Mouse (Mus musculus) neural tube, embryonic 15.5 days (tissue): ENCODE measurements around the gene Rnf220. TPM values are rescaled to one million over a fixed set of nuclear protein-coding genes. Genes with fewer than 3 reads are reported as not detected.

Source experiments
- ATAC-seq: fragments of 200-750 bp; cut with Nextera tagmentation; 2 replicates; pipeline ENCODE4 v1.8.0; 2017; ENCODE audit warnings: mild to moderate bottlenecking, moderate TSS enrichment, moderate library complexity; ENCODE audit not compliant: low FRiP score
- H3K27ac ChIP-seq: fragments of 300-500 bp; sonication (generic); replicated peaks from 2 replicates; pipeline ENCODE4 v1.5.1; 2015; ENCODE audit warnings: mild to moderate bottlenecking, inconsistent platforms
- H3K27me3 ChIP-seq: fragments of 300-500 bp; sonication (generic); replicated peaks from 2 replicates; pipeline ENCODE4 v1.6.1; 2015; ENCODE audit warnings: inconsistent platforms
- H3K36me3 ChIP-seq: fragments of 300-500 bp; sonication (generic); 2 replicates; pipeline ENCODE4 v1.6.1; 2015; ENCODE audit warnings: inconsistent platforms
- H3K4me1 ChIP-seq: fragments of 300-500 bp; sonication (generic); 2 replicates; pipeline ENCODE4 v1.6.1; 2015; ENCODE audit warnings: inconsistent platforms
- H3K4me2 ChIP-seq: fragments of 300-500 bp; sonication (generic); 2 replicates; pipeline ENCODE4 v1.6.1; 2015; ENCODE audit warnings: inconsistent platforms, mild to moderate bottlenecking, moderate library complexity
- H3K4me3 ChIP-seq: fragments of 300-500 bp; sonication (generic); replicated peaks from 2 replicates; pipeline ENCODE4 v1.5.1; 2015; ENCODE audit warnings: mild to moderate bottlenecking, inconsistent platforms
- H3K9ac ChIP-seq: fragments of 300-500 bp; sonication (generic); replicated peaks from 2 replicates; pipeline ENCODE4 v1.6.1; 2015; ENCODE audit warnings: mild to moderate bottlenecking, inconsistent platforms
- H3K9me3 ChIP-seq: fragments of 300-500 bp; sonication (generic); replicated peaks from 2 replicates; pipeline ENCODE4 v1.6.1; 2016; ENCODE audit warnings: inconsistent platforms
- WGBS: fragments of 180-500 bp; shearing (Covaris S2); methylation state at CpG from one replicate; pipeline ENCODE4 v1.1.7; 2015; ENCODE audit warnings: mixed read lengths; 5-methylcytosine and 5-hydroxymethylcytosine counted together
- polyA plus RNA-seq: library from polyadenylated mRNA; unstranded; fragments of >200 nt; fragmentation: Nextera tagmentation; extraction: Ambion mirVana; gene quantifications from 2 replicates; pipeline ENCODE4 v1.2.1, GENCODE M21; 2015

Rnf220 gene
- polyA plus RNA-seq, 1 experiment from 2014 or later = 95.8 TPM

GRCm38 (mm10) chr4:117252351-117252750 lies 244.5 kb downstream of the Rnf220 start:
- peak overlapping the region; percentile 74 for H3K27ac ChIP-seq
- H3K4me1 ChIP-seq = peaks cover 20% of the 10 kb centered on the region
- 0 out of 2 replicates have a peak, but pooled peaks cover 4% of the 10 kb centered on the region for H3K27me3 ChIP-seq
- H3K9ac ChIP-seq = peak overlapping the region; percentile 54
- peak overlapping the region; percentile 74 for H3K4me2 ChIP-seq
- WGBS = 30% methylated on average over 5 of the region's 5 CpGs
- H3K9me3 ChIP-seq = no peaks in the 10 kb centered on the region
- no peaks in the 10 kb centered on the region for H3K36me3 ChIP-seq
- H3K4me3 ChIP-seq = peak overlapping the region; percentile 66
- ATAC-seq = no peak

DNA sequence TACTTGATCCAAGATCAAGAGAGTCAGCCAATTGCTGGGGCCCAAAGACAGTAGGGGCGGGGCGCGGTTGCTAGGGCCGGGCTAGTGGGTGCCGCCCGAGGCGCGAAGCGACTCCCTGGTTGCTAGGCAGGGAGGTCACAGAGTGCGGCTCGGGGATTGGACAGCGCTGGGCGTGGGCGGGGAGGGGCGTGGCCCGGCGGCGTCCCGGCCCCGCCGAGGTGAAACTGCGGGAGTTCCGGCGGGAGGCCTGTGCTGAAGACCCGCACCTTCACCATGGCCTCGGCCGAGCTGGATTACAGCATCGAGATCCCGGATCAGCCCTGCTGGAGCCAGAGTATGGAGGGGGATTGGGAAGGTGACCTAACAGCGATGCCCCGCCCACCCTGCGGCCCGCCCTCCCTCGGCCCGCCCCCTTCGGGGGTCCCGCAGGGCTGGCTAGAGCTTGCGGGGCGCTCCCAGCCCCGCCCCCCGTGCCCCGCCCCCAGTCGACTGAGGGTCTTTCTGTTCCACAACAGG lies 245.0 kb downstream of the Rnf220 start, which contains the start of the genes Tmem53 and Armh1:
Gene Tmem53 (plus strand): TSS at position 151 of the 516 bp plus-strand sequence.
Gene Armh1 (minus strand): TSS at position 325 of the 516 bp plus-strand sequence.
- Histone ChIP-seq H3K9me3 (no peaks in the 10 kb centered on the region), H3K27me3 (0 out of 2 replicates have a peak, but pooled peaks cover 4% of the 10 kb centered on the region), H3K4me2 (peak within 1 kb of the TSS; percentile 74), H3K9ac (peak within 1 kb of the TSS; percentile 54), H3K27ac (peak within 1 kb of the TSS; percentile 74), H3K4me3 (peak within 1 kb of the TSS; percentile 66), H3K4me1 (peaks cover 20% of the 10 kb centered on the region), H3K36me3 (no peaks in the 10 kb centered on the region)
- peak; percentile 96 for ATAC-seq
- under 1% methylated on average over 43 of the region's 43 CpGs for WGBS

DNA sequence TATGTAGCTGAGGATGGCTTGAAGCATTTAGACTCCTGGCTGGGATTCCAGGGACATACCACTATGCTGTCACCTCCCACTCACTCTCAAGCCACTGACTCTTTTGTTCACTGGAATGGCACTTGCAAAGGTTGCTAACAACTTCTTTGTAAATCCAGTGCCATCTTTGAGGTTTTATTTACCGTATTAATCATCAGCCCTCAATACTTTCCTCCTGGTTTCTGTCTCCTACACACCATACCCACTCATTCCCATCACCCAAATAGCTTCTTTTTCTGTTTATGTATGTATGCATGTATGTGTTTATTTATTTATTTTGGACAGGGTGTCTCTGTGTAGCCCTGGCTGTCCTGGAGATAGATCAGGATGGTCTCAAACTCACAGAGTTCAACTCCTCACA lies 245.9 kb downstream of the Rnf220 start:
- no peak overlapping the region for H3K9ac ChIP-seq
- H3K4me2 ChIP-seq = peak overlapping the region; percentile 74
- H3K36me3 ChIP-seq = no peaks in the 10 kb centered on the region
- peaks cover 20% of the 10 kb centered on the region for H3K4me1 ChIP-seq
- H3K27ac ChIP-seq = no peak overlapping the region
- no peaks in the 10 kb centered on the region for H3K9me3 ChIP-seq
- WGBS = 65% methylated on average over 1 of the region's 1 CpGs
- H3K4me3 ChIP-seq = no peak overlapping the region
- 0 out of 2 replicates have a peak, but pooled peaks cover 4% of the 10 kb centered on the region for H3K27me3 ChIP-seq
- no peak for ATAC-seq

DNA sequence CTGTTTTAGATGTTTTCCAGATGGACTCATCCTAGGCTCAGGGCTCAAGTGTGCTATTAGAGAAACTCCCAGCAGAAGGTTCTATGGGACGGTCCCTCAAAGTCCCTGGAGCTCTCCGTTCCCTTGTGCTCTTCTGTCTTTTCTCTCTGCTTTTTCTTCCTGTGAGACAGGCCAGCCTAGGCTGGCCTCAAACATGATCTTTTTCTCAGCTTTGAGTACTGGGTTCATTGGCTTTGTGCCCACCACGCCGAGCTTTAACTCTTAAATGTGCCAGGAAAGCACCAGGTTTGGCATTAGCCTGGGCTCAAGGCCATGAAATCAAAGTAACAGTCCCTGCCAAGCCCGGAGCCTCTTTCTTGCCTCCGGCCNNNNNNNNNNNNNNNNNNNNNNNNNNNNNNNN lies 256.0 kb downstream of the Rnf220 start:
- WGBS = 56% methylated on average over 6 of the region's 6 CpGs
- Histone ChIP-seq H3K4me1 (0 out of 2 replicates have a peak, but pooled peaks cover 6% of the 10 kb centered on the region), H3K9ac (no peak overlapping the region), H3K27me3 (no peaks in the 10 kb centered on the region), H3K36me3 (no peaks in the 10 kb centered on the region), H3K4me2 (no peak overlapping the region), H3K4me3 (no peak overlapping the region), H3K9me3 (no peaks in the 10 kb centered on the region), H3K27ac (no peak overlapping the region)
- no peak for ATAC-seq

DNA sequence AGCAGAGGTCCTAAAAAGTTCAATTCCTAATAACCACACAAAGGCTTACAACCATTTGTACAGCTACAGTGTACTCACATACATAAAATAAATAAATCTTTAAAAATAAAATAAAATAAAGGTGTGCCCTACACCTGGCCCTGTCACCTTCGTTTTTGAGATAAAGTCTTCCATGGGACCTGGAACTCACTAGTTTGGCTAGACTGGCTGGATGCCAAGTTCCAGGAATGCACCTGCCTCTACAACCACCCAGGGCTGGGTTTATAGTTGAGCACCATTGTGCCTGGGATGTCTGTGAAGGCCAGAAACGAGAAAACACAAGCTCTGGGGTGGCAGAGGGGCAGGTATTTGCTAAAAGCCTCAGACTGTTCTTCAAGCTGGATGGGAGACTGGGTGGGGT lies 257.7 kb downstream of the Rnf220 start:
- H3K9ac ChIP-seq = no peak overlapping the region
- H3K4me3 ChIP-seq = no peak overlapping the region
- no peak for ATAC-seq
- no peaks in the 10 kb centered on the region for H3K9me3 ChIP-seq
- no peaks in the 10 kb centered on the region for H3K27me3 ChIP-seq
- H3K27ac ChIP-seq = no peak overlapping the region
- H3K4me2 ChIP-seq = no peak overlapping the region
- no peaks in the 10 kb centered on the region for H3K36me3 ChIP-seq
- 43% methylated on average over 2 of the region's 2 CpGs for WGBS
- peaks cover 10% of the 10 kb centered on the region for H3K4me1 ChIP-seq

DNA sequence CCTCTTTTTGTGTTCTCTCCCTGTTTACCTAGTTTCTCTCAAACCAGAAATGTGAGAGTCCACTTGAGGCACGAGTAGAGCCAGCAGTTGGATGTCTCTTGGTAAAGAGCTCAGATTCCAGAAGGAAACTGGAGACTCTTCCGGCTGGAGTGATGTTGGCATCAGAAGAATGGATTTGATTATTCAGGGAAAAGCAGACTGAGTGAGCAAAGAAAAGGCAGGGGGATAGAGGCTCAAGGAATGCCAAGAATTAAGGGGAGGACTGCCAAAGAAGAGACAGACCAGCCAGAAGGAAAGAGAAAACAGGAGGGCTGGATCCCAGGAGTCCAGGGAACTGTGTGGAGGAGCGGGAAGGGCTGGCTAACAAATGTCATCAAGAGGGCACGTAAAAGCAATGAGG lies 261.0 kb downstream of the Rnf220 start:
- Histone ChIP-seq H3K27ac (no peak overlapping the region), H3K9me3 (no peaks in the 10 kb centered on the region), H3K4me2 (no peak overlapping the region), H3K36me3 (no peaks in the 10 kb centered on the region), H3K4me3 (no peak overlapping the region), H3K27me3 (no peaks in the 10 kb centered on the region), H3K4me1 (peaks cover 16% of the 10 kb centered on the region), H3K9ac (no peak overlapping the region)
- ATAC-seq = no peak
- WGBS = 65% methylated on average over 4 of the region's 4 CpGs

- Histone ChIP-seq H3K36me3 (no peaks in the 10 kb centered on the region), H3K27me3 (peaks cover 4% of the 10 kb centered on the region; the same call in 1 of the 2 replicates), H3K9me3 (no peaks in the 10 kb centered on the region), H3K27ac (peak overlapping the region; percentile 15; the same call in 1 of the 2 replicates), H3K4me3 (no peak overlapping the region), H3K4me1 (peaks cover 16% of the 10 kb centered on the region), H3K9ac (no peak overlapping the region), H3K4me2 (no peak overlapping the region)
- 20% methylated on average over 7 of the region's 7 CpGs for WGBS
- peak; percentile 80 for ATAC-seq
Observed at GRCm38 (mm10) chr4:117234166-117234741, 262.6 kb downstream of the Rnf220 start.

DNA sequence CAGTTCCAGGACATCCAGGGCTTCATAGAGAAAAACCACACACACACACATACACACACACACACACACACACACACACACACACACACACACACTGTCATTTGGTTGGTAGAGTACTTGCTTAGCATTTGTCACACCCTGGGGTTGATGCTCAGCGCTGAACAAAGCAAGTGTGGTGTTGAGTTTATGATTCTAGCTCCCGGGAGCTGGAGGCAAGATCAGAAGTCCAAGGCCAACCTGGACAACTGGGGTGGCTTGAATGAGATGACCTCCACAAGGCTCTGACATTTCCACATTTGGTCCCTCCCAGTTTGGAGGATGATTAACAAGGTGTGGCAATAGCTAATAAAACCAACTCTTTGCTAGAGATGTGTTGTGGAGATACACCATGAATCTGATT lies 265.6 kb downstream of the Rnf220 start:
- H3K4me1 ChIP-seq = peaks cover 16% of the 10 kb centered on the region
- H3K27me3 ChIP-seq = peaks cover 6% of the 10 kb centered on the region; the same call in 1 of the 2 replicates
- H3K4me2 ChIP-seq = no peak overlapping the region
- no peak overlapping the region for H3K4me3 ChIP-seq
- H3K27ac ChIP-seq = no peak overlapping the region
- no peaks in the 10 kb centered on the region for H3K36me3 ChIP-seq
- 82% methylated on average over 2 of the region's 2 CpGs for WGBS
- H3K9me3 ChIP-seq = no peaks in the 10 kb centered on the region
- ATAC-seq = no peak
- no peak overlapping the region for H3K9ac ChIP-seq

- Histone ChIP-seq H3K9ac (no peak overlapping the region), H3K27ac (no peak overlapping the region), H3K4me3 (no peak overlapping the region), H3K27me3 (peaks cover 6% of the 10 kb centered on the region; the same call in 1 of the 2 replicates), H3K4me1 (peaks cover 16% of the 10 kb centered on the region), H3K4me2 (no peak overlapping the region), H3K9me3 (no peaks in the 10 kb centered on the region), H3K36me3 (no peaks in the 10 kb centered on the region)
- ATAC-seq = no peak
- WGBS = 57% methylated on average over 10 of the region's 10 CpGs
Observed at GRCm38 (mm10) chr4:117230331-117230730, 266.5 kb downstream of the Rnf220 start.

DNA sequence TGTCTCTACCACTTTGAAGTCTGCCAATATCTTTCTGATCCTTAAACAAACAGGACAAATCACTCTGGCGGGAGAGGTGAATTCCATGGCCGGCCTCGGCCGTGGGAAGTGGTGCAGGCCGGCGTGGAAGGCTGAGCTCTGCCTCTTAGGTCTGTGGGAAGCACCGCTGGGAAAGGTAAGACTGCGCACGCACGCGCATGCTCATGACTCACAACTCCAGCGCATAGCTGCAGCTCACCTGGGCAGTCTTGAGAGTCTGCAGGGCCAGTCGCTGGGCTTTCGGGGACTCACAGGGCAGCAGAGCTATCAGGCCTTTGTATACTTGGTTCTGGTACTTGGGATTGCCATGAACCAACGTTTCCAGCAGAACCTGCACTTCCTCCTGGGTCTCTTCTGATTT lies 267.3 kb downstream of the Rnf220 start:
- 81% methylated on average over 15 of the region's 15 CpGs for WGBS
- Histone ChIP-seq H3K9ac (no peak overlapping the region), H3K4me3 (no peak overlapping the region), H3K9me3 (no peaks in the 10 kb centered on the region), H3K27me3 (peaks cover 6% of the 10 kb centered on the region; the same call in 1 of the 2 replicates), H3K27ac (no peak overlapping the region), H3K36me3 (no peaks in the 10 kb centered on the region), H3K4me2 (no peak overlapping the region), H3K4me1 (peaks cover 10% of the 10 kb centered on the region)
- no peak for ATAC-seq

DNA sequence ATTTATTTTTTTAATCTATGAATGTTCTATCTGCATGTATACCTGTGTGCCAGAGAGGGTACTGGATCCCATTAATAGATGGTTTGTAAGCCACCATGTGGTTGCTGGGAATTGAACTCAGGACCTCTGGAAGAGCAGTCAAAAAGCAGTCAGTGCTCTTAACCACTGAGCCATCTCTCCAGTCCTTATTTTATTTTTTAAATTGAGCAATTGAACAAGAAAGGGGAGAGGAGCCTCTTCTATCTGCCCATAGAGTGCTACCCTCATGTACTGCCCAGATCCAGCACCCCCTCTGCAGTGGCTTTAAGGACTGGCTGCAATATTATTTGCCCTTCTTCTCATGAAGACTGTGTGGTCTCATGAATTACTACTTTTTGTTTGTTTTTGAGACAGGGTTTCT lies 271.6 kb downstream of the Rnf220 start:
- ATAC-seq = no peak
- Histone ChIP-seq H3K27me3 (peaks cover 6% of the 10 kb centered on the region; the same call in 1 of the 2 replicates), H3K4me1 (no peaks in the 10 kb centered on the region), H3K9ac (no peak overlapping the region), H3K27ac (no peak overlapping the region), H3K9me3 (no peaks in the 10 kb centered on the region), H3K36me3 (no peaks in the 10 kb centered on the region), H3K4me3 (no peak overlapping the region), H3K4me2 (no peak overlapping the region)

GRCm38 (mm10) chr4:117224122-117224521 lies 272.7 kb downstream of the Rnf220 start:
- WGBS = 63% methylated on average over 8 of the region's 8 CpGs
- Histone ChIP-seq H3K27me3 (0 out of 2 replicates have a peak, but pooled peaks cover under 1% of the 10 kb centered on the region), H3K4me1 (no peaks in the 10 kb centered on the region), H3K4me3 (no peak overlapping the region), H3K27ac (no peak overlapping the region), H3K9me3 (no peaks in the 10 kb centered on the region), H3K9ac (no peak overlapping the region), H3K4me2 (no peak overlapping the region), H3K36me3 (no peaks in the 10 kb centered on the region)
- no peak for ATAC-seq
